Mouse (Mus musculus) myocyte (in vitro differentiated cells): Measurements from ENCODE around the gene Zfp358.

Experiments used
- MAX ChIP-seq: IDR thresholded peaks from one replicate; pipeline ENCODE4 v1.6.1; 2011; ENCODE audit warnings: low read depth, mild to moderate bottlenecking, control low read depth
- POLR2A ChIP-seq: IDR thresholded peaks from one replicate; pipeline ENCODE4 v1.6.1; 2011; ENCODE audit warnings: low read depth, mild to moderate bottlenecking, control low read depth, moderate library complexity; ENCODE audit not compliant: insufficient read length
- REST ChIP-seq: IDR thresholded peaks from one replicate; pipeline ENCODE4 v1.6.1; 2011; ENCODE audit warnings: mild to moderate bottlenecking, control low read depth, moderate library complexity; ENCODE audit not compliant: insufficient read depth, insufficient read length
- TCF12 ChIP-seq: IDR thresholded peaks from one replicate; pipeline ENCODE4 v1.6.1; 2011; ENCODE audit warnings: mild to moderate bottlenecking, control low read depth; ENCODE audit not compliant: poor library complexity, insufficient read depth, severe bottlenecking

DNA sequence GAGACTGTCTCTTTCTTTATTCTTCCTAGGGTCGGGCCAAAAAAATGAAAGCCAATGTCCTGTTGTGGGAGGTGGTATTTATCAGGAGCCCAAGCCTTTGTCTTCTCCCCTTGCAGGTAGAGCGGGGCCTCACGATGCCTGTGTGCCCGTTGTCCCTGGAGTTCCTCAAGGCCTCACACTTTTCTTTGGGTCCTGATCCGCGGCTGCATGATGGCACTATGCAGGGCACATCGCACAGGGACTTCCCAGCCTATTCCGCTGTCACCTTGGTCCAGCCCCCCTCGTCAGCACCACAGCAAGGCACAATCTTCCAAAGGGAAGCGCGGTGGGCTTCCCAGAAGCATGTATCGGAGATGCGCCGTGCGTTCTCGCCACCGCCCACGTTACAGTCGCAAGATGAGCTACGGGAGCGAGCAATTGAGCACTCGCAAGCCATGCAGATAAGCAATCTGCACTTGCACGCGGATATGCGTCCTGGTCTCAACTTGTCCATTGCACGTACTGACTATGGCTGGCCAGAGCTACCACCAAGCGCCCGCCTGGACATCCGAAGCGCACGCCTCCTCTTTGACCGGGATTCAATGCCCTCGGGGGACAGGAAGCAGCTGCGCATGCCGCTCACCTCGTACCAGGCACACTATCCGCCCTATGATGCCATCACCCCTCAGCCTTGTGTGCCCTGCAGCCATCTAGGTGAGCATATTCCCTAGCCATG lies 17.1 kb upstream of the Zfp358 start:
- TF ChIP-seq TCF12 (no peak), MAX (no peak), REST (no peak), POLR2A (no peak)
